Mouse (Mus musculus): ENCODE results near the gene Syngr2.
"Not testable (repeated sequence)": the region's sequence is repeated elsewhere in the genome, so short reads cannot be mapped to it uniquely, and the experiment has no call there.

Gene Syngr2

GRCm38 (mm10) chr11:117833509-117833908, 24.0 kb downstream of the Syngr2 start:
- DNase-seq (ENCODE audit: low read depth) = not testable (repeated sequence)

DNA sequence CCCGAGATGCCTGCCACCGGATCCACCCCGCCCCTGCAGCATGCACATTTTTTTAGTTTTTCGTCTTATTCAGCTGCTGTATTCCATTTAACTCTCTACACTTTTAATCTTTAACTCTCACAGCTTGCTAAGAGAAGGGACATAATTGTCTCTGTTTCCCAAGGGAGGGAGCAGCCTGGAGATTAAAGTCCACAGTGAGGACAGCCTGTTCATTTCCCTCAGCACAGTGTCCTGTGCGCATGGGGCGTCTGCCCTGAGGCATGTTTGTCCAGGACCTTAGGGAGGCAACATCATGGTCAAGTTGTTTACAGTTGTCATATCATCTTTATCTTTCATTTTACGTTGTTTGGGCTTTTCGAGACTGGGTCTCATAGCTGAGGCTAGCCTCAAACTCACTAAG, 24.6 kb downstream of the Syngr2 start:
- no peak for DNase-seq (ENCODE audit: low read depth)

DNA sequence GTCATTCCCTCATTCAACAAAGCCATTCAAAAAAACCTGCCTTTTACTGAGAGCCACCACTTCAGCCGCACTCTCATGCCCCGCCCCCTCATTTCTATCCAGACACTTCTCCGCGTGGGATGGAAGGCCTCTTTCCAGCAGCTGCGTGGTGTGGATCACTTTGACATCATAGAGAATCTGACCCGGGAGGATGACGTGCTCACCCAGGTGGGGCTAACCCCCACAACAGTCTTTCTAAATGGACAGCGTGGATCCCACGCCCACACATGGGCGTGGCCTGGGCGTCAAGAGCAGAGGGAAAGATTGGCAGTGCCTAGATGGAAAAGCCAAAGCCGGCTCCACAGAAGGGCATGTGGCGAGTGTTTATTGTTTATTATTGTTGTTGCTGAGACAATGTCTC, 26.8 kb downstream of the Syngr2 start:
- peak; percentile 76 for DNase-seq (ENCODE audit: low read depth)

DNA sequence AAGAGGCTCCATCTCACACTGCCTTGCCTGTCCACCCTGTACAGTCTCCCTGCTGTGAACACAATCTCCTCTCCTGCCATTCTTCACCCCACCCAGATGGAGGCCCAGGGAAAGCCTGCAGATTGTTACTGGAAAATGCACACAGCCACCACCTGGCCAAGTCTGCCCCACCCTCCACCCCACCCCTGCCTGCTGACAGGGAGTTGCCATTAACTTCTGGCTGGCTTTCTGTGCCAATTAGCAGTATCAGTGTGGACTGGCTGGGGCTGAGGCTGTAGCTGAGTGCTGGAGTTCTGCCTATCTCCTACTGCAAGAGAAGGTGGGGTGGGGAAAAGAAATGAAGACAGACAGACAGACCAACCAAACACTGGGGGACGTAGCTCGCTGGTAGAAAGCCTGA, 29.1 kb downstream of the Syngr2 start:
- peak; percentile 76 for DNase-seq (ENCODE audit: low read depth)

DNA sequence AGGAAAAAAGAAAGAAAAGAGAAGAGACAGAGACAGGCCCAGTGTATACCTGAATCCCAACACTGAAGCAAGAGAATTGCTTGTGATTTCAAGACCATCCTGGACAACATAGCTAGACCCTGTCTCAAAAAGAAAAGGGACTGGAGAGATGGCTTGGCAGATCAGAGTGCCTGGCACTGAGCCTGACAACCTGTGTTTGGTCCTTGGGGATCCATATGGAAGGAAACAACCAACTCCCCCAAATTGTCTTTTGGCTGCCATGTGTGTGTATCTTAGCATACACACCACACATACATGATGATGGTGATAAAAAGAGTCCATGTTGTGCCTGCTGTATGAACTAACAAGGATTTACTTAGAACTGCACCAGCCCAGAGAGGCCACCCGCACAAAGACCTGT, 29.6 kb downstream of the Syngr2 start:
- DNase-seq (ENCODE audit: low read depth) = no peak

DNA sequence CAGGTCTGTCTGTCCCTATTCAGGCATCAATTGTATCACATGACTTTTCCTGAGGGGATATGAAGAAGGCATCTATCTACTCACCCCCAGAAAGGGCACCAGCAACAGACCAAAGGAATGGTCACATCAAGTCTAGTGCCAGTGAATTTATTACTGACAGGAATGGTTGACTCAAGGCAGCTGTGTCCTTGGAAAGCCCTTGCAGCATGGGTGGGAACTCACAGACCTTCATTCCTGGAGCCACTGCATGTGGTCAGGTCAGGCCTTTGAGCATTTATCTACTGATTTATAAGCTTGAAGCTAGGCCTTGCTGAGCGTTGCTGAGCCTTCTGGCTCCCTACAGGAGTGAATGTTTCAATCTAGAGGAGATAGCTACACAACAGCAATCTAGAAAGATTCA, 31.4 kb downstream of the Syngr2 start:
- DNase-seq (ENCODE audit: low read depth) = no peak

DNA sequence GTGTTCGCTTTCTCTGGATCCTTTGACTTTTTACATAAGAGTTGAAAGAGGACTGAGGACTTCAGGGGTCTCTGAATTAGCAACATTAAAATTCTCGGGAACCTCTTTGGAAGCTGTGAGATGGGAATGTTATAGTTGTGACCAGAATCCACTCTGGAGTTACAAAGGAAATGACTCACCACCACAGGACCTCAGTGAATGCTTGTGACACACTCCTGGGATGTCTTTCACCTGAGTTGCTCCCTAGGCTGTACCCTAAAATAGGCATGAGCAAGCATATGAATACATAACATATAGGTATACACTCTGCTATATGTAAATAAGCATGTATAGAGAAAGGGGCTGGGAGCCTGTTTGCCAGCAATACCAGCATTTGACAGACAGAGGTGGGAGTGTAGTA, 34.0 kb downstream of the Syngr2 start:
- no peak for DNase-seq (ENCODE audit: low read depth)

DNA sequence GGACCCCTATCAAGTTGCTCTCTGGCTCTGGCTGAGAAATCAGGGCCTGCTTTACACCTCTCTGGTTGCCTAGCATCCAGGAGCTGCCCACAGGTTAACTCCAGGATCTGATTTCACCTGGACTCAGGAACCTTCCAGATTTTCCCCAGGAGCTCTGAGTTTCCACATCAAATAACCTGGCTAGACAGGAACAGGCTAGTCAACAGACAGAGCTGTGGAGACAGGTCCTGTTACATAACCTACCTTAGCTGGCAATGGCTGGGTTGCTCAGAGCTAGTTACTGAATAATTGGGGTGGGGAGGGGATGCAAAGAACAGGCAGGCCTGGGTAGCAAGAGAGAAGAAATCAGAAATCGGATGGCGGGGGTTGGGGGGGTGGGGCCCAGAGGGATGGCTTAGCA, 35.5 kb downstream of the Syngr2 start:
- DNase-seq (ENCODE audit: low read depth) = no peak

DNA sequence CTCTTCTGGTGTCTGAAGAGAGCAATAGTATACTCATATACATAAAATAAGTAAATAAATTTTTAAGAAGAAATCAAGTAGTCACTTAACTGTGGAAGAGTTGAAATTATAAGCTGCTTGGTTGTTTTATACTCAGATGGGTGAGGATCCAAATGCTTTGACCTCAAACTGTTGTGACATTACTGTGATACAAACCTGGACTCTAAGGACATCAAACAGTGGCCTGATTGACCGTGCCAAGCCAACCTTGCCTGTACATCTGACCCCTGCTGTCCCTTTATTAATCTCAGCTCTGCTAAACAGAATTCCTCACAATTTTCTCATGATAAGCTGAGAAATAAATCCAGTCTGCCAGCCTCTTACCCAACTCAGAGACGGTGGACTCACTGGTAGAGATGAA, 36.2 kb downstream of the Syngr2 start:
- no peak for DNase-seq (ENCODE audit: low read depth)

DNA sequence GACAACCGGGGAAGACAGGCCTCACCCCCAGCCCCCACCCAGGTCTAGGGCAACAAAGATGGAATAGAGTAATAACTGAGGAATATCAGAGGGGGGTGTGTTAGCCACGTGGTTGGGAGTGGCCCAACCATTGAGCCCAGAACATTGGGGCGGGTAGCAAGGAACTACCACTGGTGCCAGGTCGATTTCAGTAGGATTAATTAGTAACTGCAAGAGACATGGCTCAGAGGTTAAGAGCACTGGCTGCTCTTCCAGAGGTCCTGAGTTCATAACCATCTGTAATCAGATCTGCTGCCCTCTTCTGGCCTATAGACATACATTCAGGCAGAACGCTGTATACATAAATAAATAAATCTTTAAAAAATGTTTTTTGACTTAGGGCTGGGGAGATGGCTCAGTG, 37.2 kb downstream of the Syngr2 start:
- no peak for DNase-seq (ENCODE audit: low read depth)

GRCm38 (mm10) chr11:117847593-117848215, 38.2 kb downstream of the Syngr2 start:
- DNase-seq (ENCODE audit: low read depth) = no peak

DNA sequence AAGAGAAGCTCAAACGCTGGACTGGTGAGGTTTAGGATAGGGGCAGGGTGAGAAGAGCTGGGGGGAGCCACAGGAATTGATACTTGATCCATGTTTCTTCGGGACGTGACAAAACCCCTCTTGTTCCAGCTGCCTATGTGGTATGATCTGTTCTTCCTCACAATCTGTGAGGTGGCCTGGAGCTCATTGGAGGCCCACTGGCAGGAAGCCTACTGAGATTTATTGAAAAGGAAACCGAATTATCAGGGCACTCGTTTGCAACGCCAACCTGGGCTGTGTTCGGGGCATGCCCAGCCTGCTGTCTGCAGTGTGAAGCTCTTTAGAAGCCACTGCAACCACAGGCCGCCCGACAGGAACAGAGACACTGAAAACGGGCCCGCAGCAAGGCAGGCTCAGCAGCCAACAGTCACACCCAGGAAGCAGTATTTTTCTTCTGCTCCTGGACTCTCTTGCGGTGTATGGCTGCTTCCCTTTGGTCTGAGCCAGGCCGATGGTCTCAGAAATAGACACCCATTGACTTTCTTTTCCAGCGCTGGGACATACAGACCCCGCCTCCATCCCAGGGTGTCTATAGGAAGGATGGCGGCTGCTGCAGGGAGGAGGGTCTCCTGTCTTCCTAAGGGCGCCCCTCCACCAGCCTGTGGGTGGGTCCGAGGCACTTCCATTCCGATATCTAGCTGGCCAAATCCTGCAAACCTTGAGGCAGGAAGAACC, 39.0 kb downstream of the Syngr2 start:
- DNase-seq (ENCODE audit: low read depth) = no peak

GRCm38 (mm10) chr11:117848985-117849671, 39.7 kb downstream of the Syngr2 start, which contains the start of gene Birc5:
Gene Birc5 (plus strand): TSS chr11:117849251.
- DNase-seq (ENCODE audit: low read depth) = peak; percentile 93

DNA sequence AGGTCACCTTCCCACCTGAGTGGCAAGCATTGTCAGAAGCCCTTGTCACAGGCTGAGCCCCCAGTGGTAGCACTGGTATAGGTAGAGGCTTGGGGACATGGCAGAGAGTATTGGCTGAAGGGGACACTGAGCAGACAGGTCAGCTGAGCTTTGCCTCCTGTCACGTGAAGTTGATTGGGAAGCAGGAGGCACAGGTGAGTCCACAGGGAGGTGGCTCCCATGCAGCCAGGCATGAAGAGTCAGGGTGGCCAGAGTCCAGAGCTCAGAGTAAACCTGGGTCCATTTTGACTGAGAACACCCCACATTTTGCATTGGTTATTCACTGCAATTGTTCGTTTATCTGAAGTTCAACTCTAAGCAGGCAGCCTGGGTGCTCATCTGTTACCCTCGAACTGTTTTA, 43.4 kb downstream of the Syngr2 start:
- DNase-seq (ENCODE audit: low read depth) = no peak

DNA sequence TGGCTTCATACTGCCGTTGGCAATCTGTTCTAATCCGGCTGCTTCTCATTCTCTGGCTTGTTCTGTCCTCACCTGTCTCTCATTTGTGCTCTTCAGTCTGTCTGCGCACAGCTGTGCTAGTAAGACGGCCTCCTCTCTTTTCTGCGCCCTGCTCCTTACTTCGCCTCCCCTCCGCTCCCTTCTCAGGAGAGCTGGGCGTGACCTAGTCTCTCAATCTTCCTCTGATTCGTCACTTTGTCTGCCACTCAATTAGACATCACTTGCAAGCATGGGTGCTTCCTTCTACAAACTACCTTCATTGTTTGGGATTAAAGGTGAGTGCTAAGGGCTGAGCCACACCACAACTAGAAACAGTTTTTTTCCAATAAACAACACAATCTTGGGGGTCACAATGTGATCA, 44.8 kb downstream of the Syngr2 start:
- no peak for DNase-seq (ENCODE audit: low read depth)

GRCm38 (mm10) chr11:117855360-117855759, 45.9 kb downstream of the Syngr2 start:
- DNase-seq (ENCODE audit: low read depth) = no peak

DNA sequence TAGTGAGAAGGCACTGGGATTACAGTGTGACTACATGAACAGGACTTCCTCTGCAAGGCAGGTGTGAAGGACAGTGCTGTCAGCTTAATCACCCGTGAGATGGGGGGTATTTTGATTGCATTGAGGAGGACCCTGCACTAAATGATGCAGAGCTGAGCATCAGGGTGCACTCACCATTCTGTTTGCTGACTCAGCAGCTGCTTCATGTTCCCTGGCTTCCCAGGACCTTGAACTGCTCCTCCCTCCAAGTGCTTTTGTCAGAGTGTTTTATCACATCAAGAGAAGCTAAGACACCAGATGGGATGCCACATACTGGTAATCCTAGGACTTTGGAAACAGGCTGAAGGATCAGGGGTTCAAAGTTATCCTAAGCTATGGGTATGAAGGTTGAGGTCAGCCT, 46.5 kb downstream of the Syngr2 start:
- no peak for DNase-seq (ENCODE audit: low read depth)

- DNase-seq (ENCODE audit: low read depth) = no peak
Observed at GRCm38 (mm10) chr11:117857462-117857861, 48.0 kb downstream of the Syngr2 start.

GRCm38 (mm10) chr11:117858392-117858791, 48.9 kb downstream of the Syngr2 start:
- DNase-seq (ENCODE audit: low read depth) = no peak

DNA sequence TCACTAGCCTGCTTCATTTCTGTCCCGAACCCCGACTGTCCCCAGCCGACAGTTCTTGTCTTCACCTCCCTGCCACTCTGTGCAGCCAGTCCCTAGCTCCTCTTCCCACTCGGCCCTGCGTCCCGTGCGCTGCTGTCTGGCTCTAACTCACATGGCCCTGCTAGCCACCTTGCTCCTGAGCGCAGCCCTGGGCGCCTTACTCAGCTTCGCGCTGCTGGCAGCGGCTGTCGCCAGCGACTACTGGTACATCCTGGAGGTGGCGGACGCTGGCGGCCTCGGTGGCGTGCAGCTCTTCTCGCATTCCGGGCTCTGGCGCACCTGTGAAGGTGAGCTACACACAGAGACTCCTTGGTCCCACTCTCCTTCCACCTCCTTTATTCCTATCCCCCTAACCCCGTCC, 51.1 kb downstream of the Syngr2 start, which contains the start of gene Tmem235:
Tmem235 (plus strand) TSS at position 152 of the 400 bp plus-strand sequence.
- DNase-seq (ENCODE audit: low read depth) = no peak

GRCm38 (mm10) chr11:117863174-117863856, 53.8 kb downstream of the Syngr2 start:
- no peak for DNase-seq (ENCODE audit: low read depth)
